Mouse (Mus musculus) kidney, postnatal 0 days (tissue): Measurements from ENCODE around the gene Epha3. TPM values are rescaled to one million over a fixed set of nuclear protein-coding genes. Genes with fewer than 3 reads are reported as not detected.

Experiments used
- ATAC-seq: fragments of 200-750 bp; cut with Nextera tagmentation; replicated peaks from 2 replicates; pipeline ENCODE4 v1.8.0; 2017; ENCODE audit warnings: low read depth, moderate number of reproducible peaks, moderate TSS enrichment, moderate library complexity; ENCODE audit not compliant: low FRiP score
- DNase-seq: peaks from one replicate; pipeline ENCODE4 v3.0.0-alpha.2; 2016; ENCODE audit warnings: low spot score
- H3K27ac ChIP-seq: fragments of 300-500 bp; sonication (generic); 2 replicates; pipeline ENCODE4 v1.5.1; 2014; ENCODE audit warnings: mild to moderate bottlenecking
- H3K27me3 ChIP-seq: fragments of 300-500 bp; sonication (generic); 2 replicates; pipeline ENCODE4 v1.6.1; 2014; ENCODE audit warnings: low read length, mixed read lengths; ENCODE audit not compliant: insufficient read depth
- H3K36me3 ChIP-seq: fragments of 300-500 bp; sonication (generic); 2 replicates; pipeline ENCODE4 v1.6.1; 2014; ENCODE audit warnings: low read length, mixed read lengths; ENCODE audit not compliant: insufficient read depth
- H3K4me1 ChIP-seq: fragments of 300-500 bp; sonication (generic); replicated peaks from 2 replicates; pipeline ENCODE4 v1.6.1; 2014; ENCODE audit warnings: antibody characterized with exemption, low read length, mixed read lengths; ENCODE audit not compliant: insufficient read depth
- H3K4me2 ChIP-seq: fragments of 300-500 bp; sonication (generic); 2 replicates; pipeline ENCODE4 v1.6.1; 2014; ENCODE audit warnings: mild to moderate bottlenecking, low read length, moderate library complexity, mixed read lengths
- H3K4me3 ChIP-seq: fragments of 300-500 bp; sonication (generic); replicated peaks from 2 replicates; pipeline ENCODE4 v1.5.1; 2014; ENCODE audit warnings: low read depth, low read length
- H3K9ac ChIP-seq: fragments of 300-500 bp; sonication (generic); 2 replicates; pipeline ENCODE4 v1.6.1; 2014; ENCODE audit warnings: low read depth, low read length
- H3K9me3 ChIP-seq: fragments of 300-500 bp; sonication (generic); replicated peaks from 2 replicates; pipeline ENCODE4 v1.6.1; 2016; ENCODE audit warnings: low read length, inconsistent platforms, mixed read lengths
- CTCF ChIP-seq: IDR thresholded peaks from 2 replicates; pipeline ENCODE4 v1.5.1; 2016; ENCODE audit warnings: antibody characterized with exemption, low read depth, mild to moderate bottlenecking, moderate library complexity
- WGBS: fragments of 180-500 bp; shearing (Covaris S2); extraction: QIAGEN DNeasy Blood & Tissue Kit; methylation state at CpG from one replicate; pipeline ENCODE4 v1.1.7; 2014; 5-methylcytosine and 5-hydroxymethylcytosine counted together
- polyA plus RNA-seq: library from polyadenylated mRNA; unstranded; fragments of >200 nt; fragmentation: Nextera tagmentation; extraction: Ambion mirVana; gene quantifications from 2 replicates; pipeline ENCODE4 v1.2.1, GENCODE M21; 2015

Gene Epha3
- polyA plus RNA-seq, 1 experiment from 2014 or later, result 7.7 TPM

- peak overlapping the region; percentile 48 for H3K27ac ChIP-seq
- H3K4me3 ChIP-seq, result peak overlapping the region; percentile 51
- ATAC-seq (peak; percentile 90), DNase-seq (peak; percentile 93)
- peak; percentile 75 for TF ChIP-seq CTCF
- H3K36me3 ChIP-seq, result no peaks in the 10 kb centered on the region
- H3K4me2 ChIP-seq, result peak overlapping the region; percentile 78
- peak overlapping the region; percentile 46 for H3K9ac ChIP-seq
- no peaks in the 10 kb centered on the region for H3K9me3 ChIP-seq
- WGBS, result 2% methylated on average over 33 of the region's 33 CpGs
- no peaks in the 10 kb centered on the region for H3K27me3 ChIP-seq
- H3K4me1 ChIP-seq, result 0 out of 2 replicates have a peak, but pooled peaks cover 5% of the 10 kb centered on the region
Observed at GRCm38 (mm10) chr16:63856658-63857552, 7.1 kb downstream of the Epha3 start.

GRCm38 (mm10) chr16:63850297-63850696 lies 13.7 kb downstream of the Epha3 start:
- Histone ChIP-seq H3K27me3 (no peaks in the 10 kb centered on the region), H3K9ac (no peak overlapping the region), H3K4me1 (no peaks in the 10 kb centered on the region), H3K4me2 (no peak overlapping the region), H3K9me3 (no peaks in the 10 kb centered on the region), H3K4me3 (no peak overlapping the region), H3K27ac (no peak overlapping the region), H3K36me3 (no peaks in the 10 kb centered on the region)
- no peak for DNase-seq
- ATAC-seq, result no peak
- 91% methylated on average over 3 of the region's 3 CpGs for WGBS
- TF ChIP-seq CTCF, result no peak

- WGBS, result 83% methylated on average over 2 of the region's 2 CpGs
- no peak for ATAC-seq
Observed at GRCm38 (mm10) chr16:63842911-63843310, 21.1 kb downstream of the Epha3 start.

GRCm38 (mm10) chr16:63837466-63837865 lies 26.5 kb downstream of the Epha3 start:
- H3K4me2 ChIP-seq, result no peak overlapping the region
- no peak overlapping the region for H3K27ac ChIP-seq
- H3K4me1 ChIP-seq, result no peaks in the 10 kb centered on the region
- H3K9me3 ChIP-seq, result no peaks in the 10 kb centered on the region
- no peak for TF ChIP-seq CTCF
- no peak for ATAC-seq
- H3K36me3 ChIP-seq, result no peaks in the 10 kb centered on the region
- H3K9ac ChIP-seq, result no peak overlapping the region
- no peak for DNase-seq
- no peaks in the 10 kb centered on the region for H3K27me3 ChIP-seq
- H3K4me3 ChIP-seq, result no peak overlapping the region

More at GRCm38 (mm10) chr16:63842911-63843310, 21.1 kb downstream of the Epha3 start:
- H3K4me2 ChIP-seq, result no peak overlapping the region
- H3K9ac ChIP-seq, result no peak overlapping the region
- no peaks in the 10 kb centered on the region for H3K4me1 ChIP-seq
- H3K4me3 ChIP-seq, result no peak overlapping the region
- TF ChIP-seq CTCF, result no peak
- no peak for DNase-seq
- H3K36me3 ChIP-seq, result no peaks in the 10 kb centered on the region
- H3K9me3 ChIP-seq, result no peaks in the 10 kb centered on the region
- no peaks in the 10 kb centered on the region for H3K27me3 ChIP-seq
- no peak overlapping the region for H3K27ac ChIP-seq

- Histone ChIP-seq H3K36me3 (no peaks in the 10 kb centered on the region), H3K4me3 (no peak overlapping the region), H3K4me2 (no peak overlapping the region), H3K9ac (no peak overlapping the region), H3K9me3 (no peaks in the 10 kb centered on the region), H3K27me3 (no peaks in the 10 kb centered on the region), H3K27ac (no peak overlapping the region), H3K4me1 (no peaks in the 10 kb centered on the region)
- no peak for ATAC-seq
- 54% methylated on average over 2 of the region's 2 CpGs for WGBS
- DNase-seq, result no peak
- TF ChIP-seq CTCF, result no peak
Observed at GRCm38 (mm10) chr16:63821164-63821563, 42.8 kb downstream of the Epha3 start.

GRCm38 (mm10) chr16:63817606-63818005 lies 46.4 kb downstream of the Epha3 start:
- Histone ChIP-seq H3K27me3 (no peaks in the 10 kb centered on the region), H3K4me3 (no peak overlapping the region), H3K27ac (peak overlapping the region; percentile 57; the same call in 1 of the 2 replicates), H3K4me2 (no peak overlapping the region), H3K9ac (no peak overlapping the region), H3K9me3 (no peaks in the 10 kb centered on the region), H3K4me1 (no peaks in the 10 kb centered on the region), H3K36me3 (no peaks in the 10 kb centered on the region)
- ATAC-seq (no peak), DNase-seq (peak; percentile 78)
- TF ChIP-seq CTCF, result no peak
- 49% methylated on average over 6 of the region's 6 CpGs for WGBS
